Mouse (Mus musculus) adrenal gland, postnatal 25 days (tissue): ENCODE results near the gene Gstz1. TPM values are rescaled to one million over a fixed set of nuclear protein-coding genes. Genes with fewer than 3 reads are reported as not detected.
A peak's percentile ranks its signal among the peaks of the same experiment; 100 is the strongest.
"Not testable (repeated sequence)": the region's sequence is repeated elsewhere in the genome, so short reads cannot be mapped to it uniquely, and the experiment has no call there.

Experiments
- DNase-seq: peaks from one replicate; pipeline ENCODE4 v3.0.0; 2021; ENCODE audit warnings: mixed read lengths
- total RNA-seq: library from RNA; stranded (reverse); gene quantifications from 2 replicates; pipeline ENCODE4 v1.2.3, GENCODE M21; 2021

Gstz1 gene
- total RNA-seq, 1 experiment from 2014 or later, result 112 TPM

GRCm38 (mm10) chr12:87158099-87158498 lies 11.1 kb downstream of the Gstz1 start:
- no peak for DNase-seq

- DNase-seq, result no peak
Observed at GRCm38 (mm10) chr12:87160310-87160709, 13.3 kb downstream of the Gstz1 start.

- no peak for DNase-seq
Observed at GRCm38 (mm10) chr12:87160815-87161214, 13.8 kb downstream of the Gstz1 start.

DNA sequence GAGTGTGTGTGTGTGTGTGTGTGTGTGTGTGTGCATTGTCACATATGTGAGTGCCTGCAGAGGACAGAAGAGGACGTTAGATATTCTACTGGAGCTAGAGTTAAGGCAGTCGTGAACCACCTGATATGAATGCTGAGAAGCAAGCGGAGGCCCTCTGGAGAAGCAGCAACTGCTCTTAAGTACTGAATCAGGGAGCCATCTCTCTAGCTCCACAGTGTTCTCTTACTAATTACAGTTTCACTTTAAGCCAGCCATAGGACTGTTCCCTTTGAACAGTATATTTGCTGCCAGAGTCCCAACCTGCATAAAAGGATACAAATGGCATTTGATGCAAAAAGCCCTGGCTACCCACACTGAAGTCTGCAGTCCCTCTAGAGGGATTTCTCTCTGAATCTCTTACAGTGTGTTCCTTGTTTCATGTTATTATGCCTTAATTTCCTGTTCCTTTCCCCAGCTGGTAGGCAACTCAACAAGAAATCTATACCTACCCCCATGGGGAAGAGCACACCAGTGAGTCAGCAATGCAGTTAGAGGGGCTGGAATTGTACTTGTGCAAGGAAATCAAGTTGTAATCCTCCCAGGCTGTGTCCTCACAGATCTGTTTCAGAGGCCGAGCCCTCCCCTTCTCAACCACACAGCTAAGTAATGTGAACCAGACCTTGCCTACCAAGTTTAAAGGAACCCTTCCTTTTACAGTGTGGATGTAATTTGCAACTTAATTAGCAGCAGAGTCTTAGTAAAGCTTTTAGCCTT lies 28.4 kb downstream of the Gstz1 start:
- no peak for DNase-seq

DNA sequence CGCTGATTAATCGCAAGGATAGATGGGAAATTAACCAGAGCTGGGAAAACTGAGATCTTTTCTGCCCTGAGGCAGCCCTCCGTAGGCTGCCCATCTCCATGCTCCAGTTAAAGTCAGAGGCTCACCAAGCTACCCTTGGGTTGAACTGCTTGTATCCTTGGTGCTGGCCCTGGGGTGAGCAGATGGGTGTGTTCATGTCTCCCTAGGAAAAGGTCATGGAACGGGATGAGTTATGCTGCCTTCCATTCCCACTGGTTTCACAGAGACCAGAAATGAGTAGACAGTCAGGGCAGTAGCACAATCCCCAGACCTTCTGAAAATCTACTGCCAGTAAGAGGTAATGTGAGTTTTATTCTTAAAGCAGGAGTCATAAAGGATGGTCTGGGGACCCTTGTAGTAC lies 30.7 kb downstream of the Gstz1 start:
- peak; percentile 30 for DNase-seq

- DNase-seq, result no peak
Observed at GRCm38 (mm10) chr12:87193008-87193407, 46.0 kb downstream of the Gstz1 start.

- no peak for DNase-seq
Observed at GRCm38 (mm10) chr12:87195069-87195468, 48.1 kb downstream of the Gstz1 start.

DNA sequence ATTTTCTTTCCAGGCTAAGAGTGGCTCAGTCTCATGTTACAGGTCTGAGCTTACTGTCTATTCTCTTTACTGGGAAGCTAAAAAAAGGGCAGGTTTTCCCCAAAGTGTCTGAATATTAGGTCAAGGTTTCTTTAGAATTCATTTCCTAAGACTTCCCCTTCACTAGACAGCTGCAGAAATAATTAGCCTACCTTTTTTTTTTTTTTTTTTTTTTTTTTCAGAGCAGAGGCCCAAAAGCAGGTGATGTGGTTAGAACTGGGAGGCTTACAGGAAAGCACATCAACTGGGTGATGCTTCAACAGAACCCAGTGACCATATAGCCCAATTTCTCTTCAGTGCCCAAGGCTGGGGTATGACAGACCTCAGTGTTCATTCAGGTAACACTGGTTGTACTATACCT lies 49.3 kb downstream of the Gstz1 start:
- DNase-seq, result no peak

DNA sequence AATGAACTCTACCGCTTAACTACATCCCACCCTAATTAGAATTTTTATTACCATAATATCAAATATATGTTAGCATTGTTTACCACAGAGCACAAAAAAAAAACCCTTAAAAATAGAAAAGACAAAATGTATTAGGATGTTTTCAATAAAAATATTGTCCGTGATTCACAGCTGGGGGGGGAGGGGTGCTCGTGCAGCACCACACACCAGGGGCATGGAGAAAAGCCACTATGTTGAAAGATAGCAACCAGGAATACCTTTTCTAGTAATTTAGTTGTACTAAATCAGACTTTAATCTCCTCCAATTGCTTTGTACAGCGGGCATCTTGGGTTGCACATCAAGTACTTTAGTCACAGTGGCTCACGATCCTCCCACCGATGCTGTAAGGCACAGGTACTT lies 51.8 kb downstream of the Gstz1 start:
- no peak for DNase-seq

DNA sequence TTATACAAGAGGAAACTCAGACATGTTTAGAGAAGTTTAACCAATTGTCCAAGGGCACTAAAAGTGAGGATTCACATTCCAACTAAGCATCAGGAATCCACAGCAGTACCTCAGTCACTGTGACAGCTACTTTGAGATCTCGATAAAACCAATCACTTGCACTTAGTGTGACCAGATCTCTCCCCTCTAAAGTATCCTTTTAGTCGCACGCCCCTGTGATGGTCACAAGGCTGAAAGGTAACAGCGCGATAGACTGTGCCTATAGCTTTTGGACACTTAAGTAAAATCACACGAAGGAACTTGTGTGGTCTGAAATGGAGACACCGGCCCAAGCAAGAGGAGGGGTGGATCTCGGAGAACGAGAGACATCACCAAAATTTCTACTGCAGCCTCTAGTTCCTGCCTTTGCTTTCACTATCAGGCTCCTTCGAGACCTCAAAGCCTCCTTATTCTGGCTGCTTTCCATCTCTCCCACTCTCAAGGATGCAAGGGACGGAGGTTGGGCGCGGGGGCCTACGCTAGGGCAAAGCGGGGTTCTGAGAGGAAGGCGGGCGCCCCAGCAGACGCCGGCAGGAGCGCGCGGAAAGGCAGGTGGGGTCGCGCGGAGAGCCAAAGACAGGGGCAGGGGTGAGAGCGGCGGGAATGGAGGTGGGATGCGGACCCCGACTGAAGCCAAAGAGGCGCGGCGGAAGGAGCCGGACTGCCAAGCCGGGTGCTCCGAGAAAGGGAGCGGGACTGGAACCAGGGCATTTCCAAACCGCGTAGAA lies 52.4 kb downstream of the Gstz1 start, which contains the start of gene Samd15:
Samd15 (plus strand) TSS at position 518 of the 767 bp plus-strand sequence.
- DNase-seq, result peak; percentile 47

GRCm38 (mm10) chr12:87199973-87200586 lies 53.1 kb downstream of the Gstz1 start, which contains the start of gene Tmed8:
Tmed8 (minus strand) TSS chr12:87200454.
- peak; percentile 78 for DNase-seq

DNA sequence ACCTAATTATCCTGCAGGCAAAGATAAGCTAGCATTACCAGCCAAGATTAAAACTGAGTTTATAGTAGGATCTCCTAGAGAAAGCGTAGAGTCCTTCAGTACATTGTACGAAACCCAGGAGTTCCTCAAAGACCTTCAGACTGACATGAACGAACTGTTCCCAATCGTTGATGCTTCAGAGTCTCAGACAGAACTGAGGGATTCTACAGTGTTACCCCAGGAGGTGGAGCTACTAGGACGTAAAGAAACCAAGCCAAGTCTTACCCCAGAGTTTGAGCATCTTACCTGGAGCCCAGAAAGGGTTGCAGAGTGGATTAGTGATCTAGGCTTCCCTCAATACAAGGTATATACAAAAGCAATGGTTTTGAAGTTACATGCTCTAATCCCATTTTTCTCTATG lies 54.7 kb downstream of the Gstz1 start:
- no peak for DNase-seq

- not testable (repeated sequence) for DNase-seq
Observed at GRCm38 (mm10) chr12:87205789-87206188, 58.8 kb downstream of the Gstz1 start.

- no peak for DNase-seq
Observed at GRCm38 (mm10) chr12:87212844-87213606, 66.1 kb downstream of the Gstz1 start.

Other genes starting within 250 kb of the Gstz1 start
- gene Cipc, start 200.1 kb upstream of the Gstz1 start, total RNA-seq, result 29.9 and 31.0 TPM in 2 replicates
- gene Zdhhc22, start 156.7 kb upstream of the Gstz1 start, total RNA-seq, result 0.86 and 1.9 TPM in 2 replicates
- 0.71 and 1.5 TPM in 2 replicates for gene Tmem63c, start 125.8 kb upstream of the Gstz1 start, total RNA-seq
- 1.3 TPM in 2 replicates for gene Ngb, start 44.6 kb upstream of the Gstz1 start, total RNA-seq
- gene Pomt2, start 803 bp downstream of the Gstz1 start, total RNA-seq, result 13.7 and 17.7 TPM in 2 replicates
- 2.8 TPM in 2 replicates for gene Samd15, start 52.6 kb downstream of the Gstz1 start, total RNA-seq
- gene Tmed8, start 53.3 kb downstream of the Gstz1 start, total RNA-seq, result 31.6 and 38.5 TPM in 2 replicates
- gene Noxred1, start 91.6 kb downstream of the Gstz1 start, total RNA-seq, result 0.52 and 0.76 TPM in 2 replicates
- gene Vipas39, start 119.1 kb downstream of the Gstz1 start, total RNA-seq, result 36.4 and 36.7 TPM in 2 replicates
- gene Ahsa1, start 119.3 kb downstream of the Gstz1 start, total RNA-seq, result 166 and 209 TPM in 2 replicates
- not detected in 2 replicates for gene Ism2, start 152.5 kb downstream of the Gstz1 start, total RNA-seq
- 214 and 293 TPM in 2 replicates for gene Sptlc2, start 241.2 kb downstream of the Gstz1 start, total RNA-seq